Mouse (Mus musculus): ENCODE measurements at regions not wholly inside any gene's neighbourhood (a gene's known extent, or its start where the extent isn't known, plus 50 kb on each side); places are given as distances from the start of the nearest gene placed in this dataset.
A peak's percentile ranks its signal among the peaks of the same experiment; 100 is the strongest.

DNA sequence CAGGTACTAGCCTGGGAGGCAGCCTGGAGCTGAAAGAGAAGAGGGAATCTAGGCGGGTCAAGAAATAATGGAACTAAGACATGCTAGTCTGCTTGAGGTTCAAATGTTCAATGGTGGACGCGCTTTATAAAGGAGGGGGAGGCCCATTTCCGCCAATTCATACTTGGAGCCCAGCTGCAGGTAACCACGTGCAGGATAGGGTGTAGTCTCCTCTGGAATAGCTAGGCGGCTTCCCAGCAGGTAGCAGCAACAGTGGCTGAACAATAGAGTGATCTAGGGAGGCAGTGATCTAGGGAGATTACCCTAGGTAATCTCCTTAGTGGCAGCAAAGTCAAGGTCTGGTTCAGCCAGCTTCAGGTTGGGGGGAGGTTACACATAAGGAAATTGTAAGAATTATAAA lies 134.6 kb downstream of the Sh2d4b start:
- DNase-seq (ENCODE audit: extremely low spot score in 1 of 2, low spot score in 1 of 2): no peak

DNA sequence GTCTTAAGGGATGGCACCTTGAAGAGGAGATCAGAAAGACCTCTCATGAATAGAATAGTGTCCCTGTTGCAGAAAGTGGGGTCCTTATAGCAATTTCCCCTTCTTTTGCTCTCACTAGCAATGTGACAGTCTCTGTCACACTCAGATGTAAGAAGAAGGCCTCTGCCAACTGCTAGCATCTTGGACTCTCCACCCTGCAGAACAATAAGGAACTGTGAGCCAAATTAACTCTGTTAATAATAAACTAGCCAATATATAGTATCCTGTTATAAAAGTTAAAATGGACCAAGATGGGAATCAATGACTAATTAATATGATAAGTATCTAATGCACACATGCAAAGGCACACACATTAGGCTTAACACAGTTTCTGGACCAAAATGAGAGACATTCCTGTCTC lies 152.5 kb downstream of the Sh2d4b start:
- no peak for DNase-seq (ENCODE audit: extremely low spot score in 1 of 2, low spot score in 1 of 2)

DNA sequence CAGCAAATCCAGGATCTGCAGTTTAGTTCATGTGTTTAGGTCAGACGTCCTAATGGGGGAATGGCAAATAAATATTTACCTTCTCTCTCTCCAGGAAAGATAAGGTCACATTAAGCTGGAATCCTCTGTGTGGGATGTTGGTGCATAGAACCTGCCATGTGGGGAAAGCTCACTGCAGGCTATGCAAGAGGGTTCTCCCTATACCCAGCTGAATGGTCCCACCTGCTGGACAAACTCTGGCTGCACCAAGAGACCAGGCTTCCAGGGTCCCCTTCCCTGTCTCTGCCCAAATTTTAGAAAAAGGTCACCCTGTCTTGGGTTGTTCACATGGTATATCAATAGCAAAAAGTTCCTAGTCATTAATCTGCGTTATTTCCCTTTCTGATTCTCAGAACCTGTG lies 161.2 kb downstream of the Sh2d4b start:
- DNase-seq (ENCODE audit: extremely low spot score in 1 of 2, low spot score in 1 of 2): peak; percentile 29 to 71

DNA sequence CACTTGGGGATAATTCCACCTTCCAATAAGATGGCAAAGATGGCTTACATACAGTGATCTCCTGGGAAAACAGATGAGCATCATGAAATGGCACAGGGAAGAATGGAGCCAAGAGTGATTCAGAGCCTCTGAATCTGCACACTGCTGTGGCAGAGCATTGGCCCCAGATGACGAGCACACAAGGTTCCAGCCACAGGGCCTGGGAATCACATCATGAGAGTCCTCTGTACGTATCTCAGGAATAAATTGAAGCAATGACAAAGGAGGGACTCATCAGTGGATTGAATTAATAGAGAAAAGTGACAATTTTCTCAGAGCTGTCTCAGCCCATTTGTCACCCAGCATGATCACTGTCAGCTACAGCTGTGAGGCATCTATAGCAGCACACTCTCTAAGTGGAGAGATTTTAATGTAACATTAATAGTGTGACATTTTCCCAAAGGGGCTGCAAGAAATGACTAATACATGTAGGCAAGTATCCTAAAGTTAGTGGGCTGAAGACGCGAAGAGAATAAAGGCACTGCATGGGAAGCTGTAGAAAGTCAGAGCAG lies 184.0 kb downstream of the Sh2d4b start:
- no peak for DNase-seq (ENCODE audit: extremely low spot score in 1 of 2, low spot score in 1 of 2)

DNA sequence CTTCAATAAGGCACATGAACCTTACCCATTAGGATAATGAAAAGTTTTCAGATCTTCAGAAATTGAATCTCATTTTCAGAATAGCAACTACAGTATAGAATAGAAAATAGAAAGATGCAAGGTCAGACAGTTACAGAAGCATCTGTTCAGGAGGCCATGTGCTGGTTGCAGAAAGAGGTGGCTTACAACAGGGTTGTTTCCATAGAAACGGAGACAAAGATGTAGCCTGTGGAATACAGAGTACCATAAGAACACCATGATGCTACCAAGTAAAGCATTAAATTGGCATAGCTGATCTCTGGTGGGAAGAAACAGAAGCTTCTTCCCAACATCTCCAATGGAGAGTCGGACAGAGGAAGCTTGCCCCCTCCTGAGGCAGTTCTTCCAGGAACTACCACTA lies 185.6 kb downstream of the Sh2d4b start:
- DNase-seq (ENCODE audit: extremely low spot score in 1 of 2, low spot score in 1 of 2): no peak

DNA sequence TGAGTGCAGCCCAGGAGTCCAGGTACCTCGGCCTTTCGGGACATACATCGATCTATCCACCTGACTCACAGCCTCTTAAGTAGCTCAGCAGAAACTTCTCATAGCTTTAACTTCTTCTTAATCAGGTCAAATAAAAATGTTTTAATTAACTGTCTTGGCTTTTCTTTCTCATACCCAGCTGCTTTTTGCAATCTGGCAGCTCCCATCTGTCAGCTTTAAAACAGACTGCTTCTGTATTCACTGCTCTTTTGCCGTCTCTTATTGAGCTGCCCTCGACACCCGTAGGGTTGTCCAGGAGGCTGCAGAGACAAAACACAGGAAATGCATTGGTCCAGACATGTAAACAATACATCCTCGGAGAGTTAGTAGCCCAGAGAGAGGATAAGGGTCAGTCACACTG lies 189.6 kb downstream of the Sh2d4b start:
- no peak for DNase-seq (ENCODE audit: extremely low spot score in 1 of 2, low spot score in 1 of 2)

DNA sequence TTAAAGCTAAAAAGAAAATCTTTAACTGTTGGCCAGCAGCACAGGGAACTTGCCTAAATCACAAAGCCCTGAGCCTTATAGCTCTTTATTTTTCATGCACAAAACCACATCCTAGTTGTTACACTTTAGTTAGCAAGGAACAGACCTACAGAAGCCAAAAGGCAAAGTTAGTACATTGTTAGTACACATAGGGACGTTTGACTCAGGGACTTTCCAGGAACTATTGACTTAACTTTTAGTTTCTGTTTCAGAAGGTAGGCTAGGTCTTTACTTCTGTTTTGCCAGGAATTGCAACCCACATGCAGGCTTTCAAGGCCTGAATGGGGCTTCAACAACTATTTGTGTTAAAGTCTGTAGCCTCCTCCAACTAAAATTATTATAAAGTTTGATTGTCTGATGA lies 211.4 kb downstream of the Sh2d4b start:
- DNase-seq (ENCODE audit: extremely low spot score in 1 of 2, low spot score in 1 of 2): no peak

DNA sequence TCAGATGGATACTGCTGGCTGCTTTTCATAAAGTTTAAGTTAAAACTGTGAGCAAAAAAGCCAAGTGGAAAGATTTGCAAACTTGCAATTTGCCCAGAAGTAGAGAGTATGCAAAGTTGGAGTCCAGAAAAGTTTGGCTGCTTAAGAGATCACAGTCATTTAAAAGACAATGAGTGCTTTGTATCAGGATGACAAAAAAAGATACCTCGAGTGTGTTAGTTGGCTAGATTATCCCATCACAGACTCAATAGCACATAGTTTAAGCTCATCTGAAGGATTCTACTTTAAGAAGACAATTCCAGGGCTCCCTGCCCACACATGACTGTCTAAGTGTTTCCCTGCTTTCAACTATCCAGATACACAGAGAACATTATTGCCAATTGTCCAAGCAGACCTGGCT lies 239.5 kb downstream of the Sh2d4b start:
- no peak for DNase-seq (ENCODE audit: extremely low spot score in 1 of 2, low spot score in 1 of 2)

Data from layer of hippocampus, postnatal 25 days (tissue).